Mouse (Mus musculus) left cerebral cortex, adult 11 months (tissue): ENCODE measurements around the gene Zbtb22.
"Not testable (repeated sequence)": the region's sequence is repeated elsewhere in the genome, so short reads cannot be mapped to it uniquely, and the experiment has no call there.

Experiments used
- DNase-seq: peaks from one replicate; pipeline ENCODE4 v3.0.0; 2022; ENCODE audit warnings: low spot score

Gene Zbtb22

DNA sequence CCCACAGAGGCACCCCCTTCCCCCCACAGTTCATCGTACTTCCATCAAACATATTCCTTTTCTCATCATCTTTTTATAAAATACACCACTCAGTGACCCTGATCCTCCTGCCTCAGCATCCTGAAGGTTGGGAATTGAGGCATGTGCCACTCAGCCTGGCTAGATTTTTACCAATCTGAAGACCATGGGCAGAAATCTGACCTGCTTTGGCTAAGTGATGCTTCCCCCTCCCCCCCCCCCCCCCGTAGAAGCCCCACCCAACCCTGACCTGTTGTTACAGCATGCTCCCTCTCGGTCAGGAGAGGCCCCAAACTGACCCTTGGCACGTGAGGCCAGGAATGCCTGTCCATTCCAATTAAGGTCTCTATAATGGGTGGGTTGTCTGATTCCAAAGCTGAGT, 10.9 kb upstream of the Zbtb22 start, which contains the start of gene Platr17:
Gene Platr17, plus strand, starts transcription at position 301 of the 400 bp plus-strand sequence.
- not testable (repeated sequence) for DNase-seq

DNA sequence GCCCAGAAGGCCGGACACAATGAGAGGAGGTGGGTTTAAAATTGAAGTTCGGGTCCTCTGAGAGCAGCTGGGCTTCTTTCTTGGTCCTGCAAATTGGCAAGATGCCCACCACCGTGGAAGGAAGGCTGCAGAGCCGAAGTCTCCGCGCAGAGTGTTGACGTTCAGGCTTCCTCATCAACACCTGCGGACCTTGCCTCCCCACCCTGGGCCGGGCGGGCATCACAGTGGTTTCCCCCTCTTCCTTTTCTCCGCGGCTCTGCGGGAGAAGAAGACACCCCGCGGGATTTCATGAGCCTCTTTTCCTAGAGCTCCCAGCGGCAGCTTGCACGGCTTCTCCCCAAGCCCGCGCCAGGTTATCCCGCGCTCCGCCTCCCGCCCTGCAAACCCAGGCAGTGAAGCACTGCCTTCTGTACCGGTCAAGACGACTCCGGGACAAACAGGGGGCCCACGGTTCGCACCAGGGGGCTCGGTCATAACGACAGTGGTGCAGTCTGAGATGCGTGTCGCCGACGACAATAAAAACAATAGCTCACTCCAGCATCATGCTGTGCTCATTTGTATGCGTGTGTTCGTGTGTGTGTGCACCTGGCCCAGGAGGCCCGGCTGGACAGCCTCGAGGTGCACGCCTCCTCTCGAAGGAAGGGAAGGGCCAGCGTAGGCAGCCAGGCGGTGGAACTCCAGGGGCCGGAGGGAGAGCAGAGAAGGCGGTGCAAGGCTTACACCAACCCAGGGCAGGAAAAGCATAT, 7.2 kb upstream of the Zbtb22 start:
- DNase-seq, result no peak

DNA sequence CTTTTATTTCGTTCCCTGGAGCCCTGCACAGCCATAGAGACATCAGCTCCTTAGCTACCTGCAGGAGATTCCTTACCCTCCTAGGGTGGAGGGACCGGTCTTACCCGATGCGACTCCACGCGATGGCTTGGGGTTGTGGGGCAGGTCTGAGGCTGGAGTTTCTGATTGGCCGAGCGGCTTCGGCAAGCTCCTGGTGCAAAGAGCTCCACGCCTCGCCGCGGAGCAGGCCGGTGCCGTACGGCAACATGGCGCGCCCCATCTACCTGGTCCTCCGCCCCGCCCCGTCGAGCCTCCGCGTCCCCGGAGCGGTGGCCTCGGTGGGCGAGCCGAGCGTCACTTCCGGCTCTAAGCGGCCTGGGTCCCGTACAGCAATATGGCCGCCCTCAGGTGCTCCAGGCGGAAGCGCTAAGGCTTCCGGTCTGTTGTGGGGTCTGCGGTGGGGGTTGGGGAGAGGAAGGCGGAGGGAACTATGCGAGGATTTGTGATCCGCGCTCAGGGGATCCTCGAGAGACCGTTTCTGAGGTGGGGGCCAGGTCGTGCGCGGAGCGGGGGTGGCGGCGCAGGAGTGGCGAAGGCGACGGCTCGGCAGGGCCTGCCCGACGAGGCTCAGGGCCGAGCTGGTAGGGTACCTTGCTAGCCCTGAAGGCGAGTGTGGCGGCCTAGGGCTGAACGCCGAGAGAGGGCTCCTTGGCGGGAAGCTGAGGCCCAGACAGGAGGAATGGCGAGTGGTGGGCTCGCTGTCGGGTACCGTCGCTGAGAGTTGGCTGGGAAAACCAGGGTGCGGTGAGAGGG, 6.4 kb upstream of the Zbtb22 start, which contains the start of gene Daxx:
Gene Daxx, plus strand, starts transcription at position 338 of the 792 bp plus-strand sequence.
- DNase-seq, result peak; percentile 97

DNA sequence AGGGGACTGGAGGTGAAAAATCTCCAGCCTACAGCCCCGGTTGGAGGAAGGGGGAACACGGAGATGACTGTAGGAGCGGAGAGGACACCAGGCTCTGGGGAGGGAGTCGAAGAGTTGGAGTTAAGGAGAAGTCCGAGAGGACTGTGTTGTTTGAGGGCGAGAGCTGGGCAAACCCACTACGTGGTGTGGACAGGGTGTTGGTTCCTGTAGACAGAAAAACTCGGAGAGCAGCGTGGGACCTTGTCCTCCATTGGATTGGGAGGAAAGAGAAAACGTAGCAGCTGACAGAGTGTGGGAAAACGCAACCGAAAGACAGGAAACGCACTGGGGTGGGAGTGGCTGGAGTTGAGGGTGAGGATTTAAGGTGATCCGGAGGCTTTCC, 5.8 kb upstream of the Zbtb22 start:
- DNase-seq, result no peak

DNA sequence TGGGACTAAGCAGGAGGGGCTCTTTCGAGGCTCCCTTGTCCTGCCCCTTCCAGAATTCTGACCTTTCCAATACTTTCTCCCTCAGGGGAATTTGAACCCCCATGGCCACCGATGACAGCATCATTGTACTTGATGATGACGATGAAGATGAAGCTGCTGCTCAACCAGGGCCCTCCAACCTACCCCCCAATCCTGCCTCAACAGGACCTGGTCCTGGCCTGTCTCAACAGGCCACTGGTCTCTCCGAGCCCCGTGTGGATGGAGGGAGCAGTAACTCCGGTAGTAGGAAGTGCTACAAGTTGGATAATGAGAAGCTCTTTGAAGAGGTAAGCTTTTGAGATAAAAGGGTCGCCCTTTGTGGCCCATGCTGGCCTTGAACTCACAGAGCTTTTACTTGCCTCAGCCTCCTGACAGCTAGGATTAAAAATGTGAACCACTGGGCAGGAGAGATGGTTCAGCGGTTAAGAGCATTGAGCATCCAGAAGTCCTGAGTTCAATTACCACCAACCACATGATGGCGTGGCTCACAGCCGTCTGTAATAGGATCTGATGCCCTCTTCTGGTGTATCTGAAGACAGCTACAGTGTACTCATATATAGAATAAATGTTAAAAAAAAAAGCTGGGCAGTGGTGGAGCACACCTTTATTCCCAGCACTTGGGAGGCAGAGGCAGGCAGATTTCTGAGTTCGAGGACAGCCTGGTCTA, 5.2 kb upstream of the Zbtb22 start:
- no peak for DNase-seq

DNA sequence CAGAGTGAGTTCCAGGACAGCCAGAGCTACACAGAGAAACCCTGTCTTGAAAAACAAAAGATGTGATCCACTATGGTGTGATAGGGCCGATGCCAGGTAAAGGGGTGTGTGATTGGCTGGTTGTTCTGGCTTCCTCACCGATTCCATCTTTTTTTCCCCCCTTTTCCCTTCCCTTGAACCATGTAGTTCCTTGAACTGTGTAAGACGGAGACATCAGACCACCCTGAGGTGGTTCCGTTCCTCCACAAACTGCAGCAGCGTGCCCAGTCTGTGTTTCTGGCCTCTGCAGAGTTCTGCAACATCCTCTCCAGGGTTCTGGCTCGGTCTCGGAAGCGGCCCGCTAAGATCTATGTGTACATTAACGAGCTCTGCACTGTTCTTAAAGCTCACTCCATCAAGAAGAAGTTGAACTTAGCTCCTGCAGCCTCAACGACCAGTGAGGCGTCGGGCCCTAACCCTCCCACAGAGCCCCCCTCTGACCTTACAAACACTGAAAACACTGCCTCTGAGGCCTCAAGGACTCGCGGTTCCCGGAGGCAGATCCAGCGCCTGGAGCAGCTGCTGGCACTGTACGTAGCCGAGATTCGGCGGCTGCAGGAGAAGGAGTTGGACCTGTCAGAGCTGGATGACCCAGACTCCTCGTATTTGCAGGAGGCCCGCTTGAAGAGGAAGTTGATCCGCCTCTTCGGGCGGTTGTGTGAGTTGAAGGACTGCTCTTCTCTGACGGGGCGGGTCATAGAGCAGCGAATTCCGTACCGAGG, 4.5 kb upstream of the Zbtb22 start:
- no peak for DNase-seq

DNA sequence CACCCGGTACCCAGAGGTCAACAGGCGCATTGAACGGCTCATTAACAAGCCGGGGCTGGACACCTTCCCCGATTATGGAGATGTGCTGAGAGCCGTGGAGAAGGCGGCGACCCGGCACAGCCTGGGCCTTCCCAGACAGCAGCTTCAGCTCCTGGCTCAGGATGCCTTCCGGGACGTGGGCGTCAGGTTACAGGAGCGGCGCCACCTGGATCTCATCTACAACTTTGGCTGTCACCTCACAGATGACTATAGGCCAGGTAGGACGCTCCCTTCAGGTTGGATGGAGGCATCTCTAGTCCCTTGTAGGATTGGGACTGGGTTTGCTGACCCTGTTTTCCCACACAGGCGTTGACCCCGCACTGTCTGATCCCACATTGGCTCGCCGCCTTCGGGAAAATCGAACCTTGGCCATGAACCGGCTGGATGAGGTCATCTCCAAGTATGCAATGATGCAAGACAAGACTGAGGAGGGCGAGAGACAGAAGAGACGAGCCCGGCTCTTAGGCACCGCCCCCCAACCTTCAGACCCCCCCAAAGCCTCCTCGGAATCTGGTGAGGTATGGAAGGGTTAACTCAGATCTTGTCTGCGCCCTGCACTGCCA, 3.8 kb upstream of the Zbtb22 start:
- no peak for DNase-seq

DNA sequence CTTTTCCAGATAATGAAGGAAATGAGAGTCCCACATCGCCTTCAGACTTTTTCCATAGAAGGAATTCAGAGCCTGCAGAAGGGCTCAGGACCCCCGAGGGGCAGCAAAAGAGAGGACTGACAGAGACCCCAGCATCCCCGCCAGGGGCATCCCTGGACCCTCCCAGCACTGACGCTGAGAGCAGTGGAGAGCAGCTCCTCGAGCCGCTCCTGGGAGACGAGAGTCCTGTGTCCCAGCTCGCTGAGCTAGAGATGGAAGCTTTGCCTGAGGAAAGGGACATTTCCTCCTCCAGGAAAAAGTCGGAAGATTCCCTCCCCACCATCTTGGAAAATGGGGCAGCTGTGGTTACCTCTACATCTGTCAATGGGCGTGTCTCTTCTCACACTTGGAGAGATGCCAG, 2.4 kb upstream of the Zbtb22 start:
- no peak for DNase-seq

DNA sequence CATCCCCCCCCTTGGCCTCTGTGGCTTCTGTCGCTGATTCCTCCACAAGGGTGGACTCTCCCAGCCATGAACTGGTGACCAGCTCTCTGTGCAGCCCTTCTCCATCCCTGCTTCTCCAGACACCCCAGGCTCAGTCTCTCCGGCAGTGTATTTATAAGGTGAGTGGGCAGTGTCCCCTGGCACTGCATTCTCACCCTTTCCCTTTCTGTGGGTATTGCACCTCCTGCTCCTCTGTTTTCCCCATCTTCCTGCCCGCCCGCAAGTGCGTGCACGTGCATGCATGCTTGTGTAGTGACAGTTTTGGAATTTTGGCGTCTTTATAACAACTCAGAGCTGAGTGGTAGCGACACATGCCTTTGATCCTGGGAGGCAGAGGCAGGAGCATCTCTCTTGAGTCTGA, 1.8 kb upstream of the Zbtb22 start:
- DNase-seq, result no peak

GRCm38 (mm10) chr17:33914969-33915391, 724 bp upstream of the Zbtb22 start:
- no peak for DNase-seq

GRCm38 (mm10) chr17:33916294-33916693, 590 bp downstream of the Zbtb22 start:
- no peak for DNase-seq

DNA sequence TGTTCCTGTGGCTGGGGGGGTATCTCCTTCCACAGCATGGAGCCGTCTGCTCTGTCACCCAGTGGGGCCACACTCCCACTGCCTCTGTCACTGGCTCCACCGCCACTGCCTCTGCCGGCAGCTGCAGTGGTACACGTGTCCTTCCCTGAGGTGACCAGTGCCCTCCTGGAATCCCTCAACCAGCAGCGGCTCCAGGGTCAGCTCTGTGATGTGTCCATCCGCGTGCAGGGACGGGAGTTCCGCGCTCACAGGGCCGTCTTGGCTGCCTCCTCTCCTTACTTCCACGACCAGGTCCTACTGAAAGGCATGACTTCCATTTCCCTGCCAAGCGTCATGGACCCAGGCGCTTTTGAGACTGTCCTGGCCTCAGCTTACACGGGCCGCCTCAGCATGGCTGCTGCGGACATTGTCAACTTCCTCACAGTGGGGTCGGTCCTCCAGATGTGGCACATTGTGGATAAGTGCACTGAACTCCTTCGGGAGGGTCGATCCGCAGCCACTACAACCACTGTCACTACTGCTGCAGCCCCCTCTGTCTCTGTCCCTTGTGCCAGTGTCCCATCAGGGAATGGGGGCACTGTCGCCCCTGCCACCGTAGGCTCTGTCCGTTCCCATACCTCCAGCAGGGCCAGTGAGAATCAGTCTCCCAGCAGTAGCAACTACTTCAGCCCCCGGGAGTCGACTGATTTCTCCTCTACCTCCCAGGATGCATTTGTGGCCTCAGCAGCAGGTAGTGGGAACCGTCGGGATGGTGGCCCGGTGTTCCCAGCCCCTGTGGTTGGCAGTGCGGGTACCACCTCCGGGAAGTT, 1.3 kb downstream of the Zbtb22 start:
- DNase-seq, result no peak

- DNase-seq, result no peak
These were observed 2.1 kb downstream of the Zbtb22 start for GRCm38 (mm10) chr17:33917656-33918292.

- DNase-seq, result no peak
These were observed 2.8 kb downstream of the Zbtb22 start for GRCm38 (mm10) chr17:33918293-33919203.

DNA sequence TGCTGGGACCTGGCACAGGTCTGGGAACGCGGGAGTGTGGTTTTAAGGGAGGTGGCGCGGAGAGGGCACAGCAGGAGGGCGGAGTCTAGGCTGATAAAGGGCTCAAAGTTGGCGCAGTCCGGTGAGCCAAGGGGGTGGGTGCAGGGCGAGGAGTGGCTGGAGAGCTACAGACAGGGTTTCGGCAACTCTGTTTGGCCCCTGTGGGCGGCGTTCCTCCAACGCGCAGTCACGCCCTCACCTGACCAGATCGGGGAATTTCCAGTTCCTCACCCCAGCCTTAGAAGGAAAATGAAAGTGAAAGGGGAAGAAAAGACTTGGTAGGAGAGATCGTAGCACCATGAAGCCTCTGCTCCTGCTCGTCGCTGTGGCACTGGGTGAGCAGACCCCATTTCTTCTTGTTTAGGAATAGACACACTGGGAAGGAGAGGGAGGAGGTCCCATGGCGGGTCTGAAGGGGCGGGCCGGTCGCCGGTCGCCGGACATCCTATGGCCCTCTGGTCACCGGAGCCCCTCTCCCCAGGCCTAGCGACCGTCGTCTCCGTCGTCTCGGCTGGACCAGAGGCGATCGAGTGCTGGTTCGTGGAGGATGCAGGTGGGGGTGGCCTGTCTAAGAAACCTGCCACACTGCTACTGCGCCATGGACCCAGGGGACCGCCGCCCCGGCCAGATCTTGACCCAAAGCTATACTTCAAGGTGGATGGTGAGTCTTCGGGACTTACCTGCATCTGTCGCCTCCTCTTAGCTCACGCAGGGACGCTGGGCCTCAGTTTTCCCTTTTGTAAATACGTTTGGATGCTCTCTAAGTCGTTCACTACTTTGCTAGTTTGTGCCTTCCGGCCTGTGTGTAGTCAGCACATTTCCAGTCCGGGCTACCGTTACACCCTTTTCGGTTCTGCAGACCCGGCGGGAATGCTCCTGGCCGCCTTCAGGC, 3.9 kb downstream of the Zbtb22 start:
- DNase-seq, result no peak

DNA sequence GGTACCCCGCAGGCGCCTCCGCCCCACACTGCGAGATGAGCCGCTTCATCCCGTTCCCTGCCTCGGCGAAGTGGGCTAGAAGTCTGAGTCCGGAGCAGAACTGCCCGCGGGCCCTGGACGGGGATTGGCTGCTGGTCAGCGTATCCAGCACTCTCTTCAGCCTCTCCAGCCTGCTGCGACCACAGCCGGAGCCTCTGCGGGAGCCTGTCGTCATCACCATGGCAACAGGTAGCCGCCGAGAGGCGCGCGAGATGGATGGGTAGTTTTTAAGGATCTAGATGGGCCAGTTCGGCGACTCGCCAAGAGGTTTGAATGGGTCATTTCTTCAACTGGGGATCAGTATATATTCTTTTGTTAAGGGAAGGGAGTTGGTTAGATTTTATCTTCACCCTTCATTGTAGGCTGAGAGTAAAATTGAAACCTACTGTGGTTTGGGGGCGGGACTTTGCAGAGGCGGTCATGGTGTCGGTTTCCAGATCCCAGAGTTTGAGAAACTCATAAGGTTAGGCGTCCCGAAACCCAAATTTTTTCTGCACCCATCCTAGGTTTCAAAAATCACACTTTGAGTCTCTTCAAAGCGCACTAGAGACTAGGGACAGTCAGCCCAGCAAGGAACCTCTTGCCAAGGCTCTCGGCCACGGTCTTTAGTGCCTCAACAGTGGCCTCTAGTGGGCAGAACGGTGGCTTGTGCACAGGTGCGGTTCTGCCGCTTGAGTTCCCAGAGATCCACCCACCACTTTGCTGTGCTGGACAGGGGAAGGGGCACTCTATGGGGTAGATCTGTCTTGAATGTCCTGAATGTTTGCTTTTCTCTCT, 4.8 kb downstream of the Zbtb22 start:
- DNase-seq, result no peak

GRCm38 (mm10) chr17:33921361-33921760, 5.7 kb downstream of the Zbtb22 start:
- no peak for DNase-seq
